Mouse (Mus musculus) gastrocnemius, postnatal 10 days (tissue): ENCODE results near the gene Usp46. TPM values are rescaled to one million over a fixed set of nuclear protein-coding genes. Genes with fewer than 3 reads are reported as not detected.
A peak's percentile ranks its signal among the peaks of the same experiment; 100 is the strongest.
"Not testable (repeated sequence)": the region's sequence is repeated elsewhere in the genome, so short reads cannot be mapped to it uniquely, and the experiment has no call there.

ENCODE experiments used
- DNase-seq: peaks from one replicate; pipeline ENCODE4 v3.0.0; 2021; ENCODE audit warnings: mixed read lengths
- total RNA-seq, 2 experiments: library from RNA; stranded (reverse); gene quantifications; 2 replicates each; pipeline ENCODE4 v1.2.3; 2021

Gene Usp46
- total RNA-seq, 2 experiments from 2014 or later = 21.7 to 21.8 TPM

DNA sequence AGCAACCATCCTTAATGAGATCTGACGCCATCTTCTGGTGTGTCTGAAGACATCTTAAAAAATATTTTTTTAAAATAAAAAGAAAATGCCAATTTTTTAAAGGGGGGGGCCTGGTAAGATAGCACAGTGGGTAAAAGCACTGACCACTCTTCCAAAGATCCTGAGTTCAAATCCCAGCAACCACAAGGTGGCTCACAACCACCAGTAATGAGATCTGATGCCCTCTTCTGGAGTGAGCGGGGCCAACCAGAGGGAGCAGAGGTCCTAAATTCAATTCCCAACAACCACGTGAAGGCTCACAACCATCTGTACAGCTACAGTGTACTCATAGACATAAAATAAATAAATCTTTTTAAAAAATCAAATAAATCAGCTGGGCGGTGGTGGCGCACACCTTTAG is 2.3 kb upstream of the Usp46 start:
- DNase-seq = not testable (repeated sequence)

DNA sequence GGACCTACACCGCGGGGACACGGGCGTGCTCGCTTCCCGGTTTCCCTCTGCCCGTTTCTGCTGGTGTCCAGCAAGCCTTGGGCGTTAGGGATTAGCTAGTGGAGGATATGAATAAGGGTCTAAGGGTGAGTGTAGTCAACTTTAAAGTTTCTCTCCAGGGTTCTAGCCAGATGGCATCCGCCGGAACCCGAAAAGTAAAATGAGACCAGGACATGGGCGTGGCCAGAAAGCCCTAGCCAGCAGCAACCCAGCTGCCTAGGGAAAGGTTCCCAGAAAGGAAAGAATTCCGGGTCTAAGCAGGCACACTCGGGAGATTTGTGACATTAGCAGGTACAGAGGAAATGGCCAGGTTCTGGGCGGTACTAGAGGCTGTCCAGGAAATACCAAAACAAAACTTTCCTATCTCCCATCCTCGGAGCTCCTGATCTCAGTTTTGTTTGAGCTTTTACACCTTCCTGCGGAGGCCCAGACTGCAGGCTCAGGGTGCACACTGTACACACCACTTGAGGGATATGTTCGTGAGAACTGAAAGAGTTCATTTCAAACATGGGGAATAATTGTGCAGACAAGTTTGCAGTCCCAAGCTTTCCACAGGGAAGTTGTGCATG is 587 bp upstream of the Usp46 start:
- DNase-seq = peak; percentile 62

DNA sequence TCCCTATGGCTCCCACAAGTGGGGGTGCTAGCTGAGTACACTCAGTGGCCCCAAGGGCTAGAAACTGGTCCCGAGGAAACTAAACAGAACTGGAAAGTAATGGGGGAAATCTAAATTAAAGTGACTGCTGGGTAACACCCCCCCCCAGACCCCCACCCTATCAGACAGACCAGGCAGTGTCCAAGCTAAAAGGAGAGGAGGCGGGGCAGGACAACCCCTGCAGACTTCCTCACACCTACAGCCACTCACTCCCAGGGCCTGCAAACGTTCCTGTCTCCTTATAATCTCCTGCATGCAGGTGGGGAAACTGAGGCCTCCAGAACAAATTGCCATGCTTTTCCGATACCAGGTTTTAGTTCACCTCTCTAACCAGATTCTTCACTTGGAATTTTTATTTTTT is 885 bp downstream of the Usp46 start:
- DNase-seq = no peak

DNA sequence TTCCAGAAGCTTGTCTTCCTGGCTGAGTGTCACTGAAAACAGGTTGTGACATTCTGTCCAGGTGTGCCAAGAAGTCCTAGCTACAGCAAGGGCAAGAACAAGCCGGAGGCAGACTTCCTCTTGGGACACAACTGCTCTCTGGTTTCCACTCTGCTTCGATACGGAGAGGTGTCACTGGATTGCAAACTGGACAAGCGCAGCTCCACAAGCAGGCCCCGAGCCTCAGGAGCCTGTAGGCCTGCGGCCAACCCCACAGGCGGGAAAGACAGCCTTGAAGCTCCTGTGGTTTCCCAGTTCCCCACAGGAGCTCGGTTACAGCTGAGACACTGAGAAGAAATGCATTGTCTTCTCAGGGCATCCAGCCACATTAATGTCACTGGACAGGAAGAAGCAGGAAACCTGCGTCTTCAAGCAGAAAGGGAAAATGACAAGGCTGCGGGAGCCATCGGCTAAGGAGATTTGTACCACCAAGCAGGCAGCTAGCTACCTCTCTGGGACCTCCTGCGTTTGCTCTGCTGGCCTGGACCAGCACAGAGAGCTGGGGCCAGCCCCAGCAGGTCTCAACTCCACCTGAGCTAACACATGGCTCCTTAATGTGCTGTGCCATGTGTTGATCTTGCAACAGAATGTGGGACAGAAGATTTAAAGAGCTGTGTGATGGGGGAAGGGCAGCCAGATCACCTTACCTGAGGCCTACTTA is 1.7 kb downstream of the Usp46 start:
- DNase-seq = peak; percentile 14

DNA sequence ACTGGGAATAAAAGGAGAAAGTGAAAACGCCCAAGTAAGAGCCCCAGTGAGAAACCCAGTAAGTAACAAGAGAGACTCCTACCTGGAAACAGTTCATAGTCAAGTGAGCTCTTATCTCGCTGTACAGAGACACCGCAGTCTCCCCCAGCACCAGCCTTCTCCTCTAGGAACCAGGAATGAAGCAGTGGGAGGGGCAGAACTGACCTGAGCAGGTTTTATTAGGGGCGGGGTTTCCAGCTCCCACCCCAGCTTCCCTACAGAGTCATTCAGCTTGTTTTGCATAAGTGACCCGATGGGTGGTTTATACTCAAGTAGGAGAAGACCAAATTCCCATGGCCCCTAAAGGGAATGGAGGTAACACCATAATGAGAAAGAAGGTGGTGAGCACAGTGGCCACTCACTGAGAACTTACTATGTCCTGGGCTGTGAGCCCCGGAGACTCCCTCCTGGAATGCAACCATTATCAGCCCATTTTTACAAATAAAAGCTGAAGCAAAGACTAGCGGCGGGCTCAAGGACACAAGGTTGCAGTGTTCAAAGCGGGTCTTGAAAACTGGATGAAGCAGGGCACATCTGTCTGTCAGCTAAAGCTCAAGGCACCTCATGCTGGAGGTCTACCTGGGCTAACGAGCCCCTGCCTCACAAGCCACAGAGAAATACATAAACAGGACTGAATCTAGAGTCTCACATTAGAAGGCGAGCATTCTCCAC is 2.5 kb downstream of the Usp46 start:
- DNase-seq = no peak

DNA sequence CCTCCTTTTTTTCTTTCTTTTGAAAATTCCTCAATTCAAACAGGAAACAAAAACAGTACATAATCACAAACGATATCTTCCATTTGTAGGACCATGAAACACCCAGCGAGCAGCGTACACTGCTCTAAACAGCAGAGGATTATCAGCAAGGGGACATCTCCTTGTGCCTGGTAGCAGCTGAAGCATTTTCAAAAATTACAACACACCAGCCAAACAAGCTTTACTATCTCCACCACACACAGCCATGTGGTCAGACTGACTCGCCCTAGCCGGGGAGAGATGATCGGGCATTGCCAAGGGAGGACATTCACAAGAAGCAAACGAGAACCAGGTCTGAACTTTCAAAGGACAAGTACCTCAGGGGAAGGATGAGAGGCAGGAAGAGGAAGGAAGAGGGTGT is 3.4 kb downstream of the Usp46 start:
- DNase-seq = no peak

DNA sequence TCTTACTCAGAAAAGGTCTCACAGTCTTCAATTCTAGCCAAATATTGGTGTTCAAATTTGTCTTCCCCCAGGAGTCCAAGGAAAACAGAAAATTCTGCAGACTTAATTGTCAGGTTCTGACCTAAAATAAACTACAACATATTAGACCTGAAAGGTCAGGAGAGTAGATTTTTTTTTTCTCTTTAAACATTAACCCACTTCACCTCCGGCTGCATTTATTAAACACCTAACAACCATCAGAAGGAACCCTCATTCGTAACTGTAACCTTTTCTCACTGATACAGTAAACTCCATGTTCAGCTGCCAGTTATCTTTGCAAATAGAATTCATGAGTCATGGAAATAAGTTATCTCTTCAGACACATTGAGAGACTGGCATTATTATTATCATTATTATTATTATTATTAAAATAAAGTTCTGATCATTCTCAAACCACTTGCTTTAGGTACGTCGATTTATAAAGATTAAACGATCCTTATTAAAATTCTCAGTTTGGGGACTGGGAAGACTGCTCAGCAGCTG is 4.9 kb downstream of the Usp46 start:
- DNase-seq = no peak

DNA sequence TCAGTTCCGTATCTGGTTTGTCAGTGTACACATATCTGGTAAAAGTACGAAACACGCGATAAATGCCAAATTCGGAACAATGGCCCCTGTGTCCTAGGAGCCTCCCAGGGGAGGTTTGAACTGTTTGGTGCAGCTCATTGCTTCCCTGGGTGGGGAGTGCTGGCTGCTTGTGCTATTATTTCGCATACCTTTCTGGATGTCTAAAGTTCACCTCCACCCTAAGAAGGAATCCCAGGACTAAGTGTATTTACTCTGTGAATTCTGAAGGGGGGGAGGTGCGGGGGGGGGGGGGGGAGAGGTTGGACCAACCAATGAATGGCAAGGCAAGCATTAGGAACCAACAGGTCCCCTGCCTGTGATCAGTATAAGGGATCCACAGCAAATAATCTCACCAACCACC is 6.0 kb downstream of the Usp46 start:
- no peak for DNase-seq

DNA sequence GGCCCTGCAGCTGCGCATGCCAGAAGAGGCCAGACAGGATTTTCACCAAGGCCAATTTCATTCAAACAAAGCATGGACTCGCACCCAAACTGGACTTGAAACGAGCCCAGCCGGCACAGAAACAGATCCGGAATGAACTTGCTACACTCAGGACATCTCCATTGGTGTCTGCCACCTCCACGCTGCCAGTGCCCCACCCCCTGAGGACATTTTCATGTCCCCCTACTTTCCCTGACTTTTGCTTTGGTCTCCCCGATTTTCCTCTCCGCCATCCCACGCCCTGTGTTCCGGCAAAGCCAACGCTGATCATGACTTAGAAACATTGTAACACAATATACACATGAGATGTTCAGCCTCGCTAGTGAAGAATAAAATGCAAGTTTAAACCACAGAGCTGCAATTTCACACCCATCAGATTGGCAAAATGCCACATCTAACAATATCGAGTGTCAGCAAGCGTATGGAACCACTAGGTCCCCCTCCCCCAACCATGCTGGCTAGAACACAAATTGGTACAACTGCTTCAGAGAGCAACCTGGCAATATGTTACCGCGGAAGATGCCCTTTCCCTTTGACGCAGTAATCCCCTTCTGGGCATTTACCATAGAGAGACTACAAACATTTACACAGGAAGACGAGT is 6.7 kb downstream of the Usp46 start:
- DNase-seq = no peak

DNA sequence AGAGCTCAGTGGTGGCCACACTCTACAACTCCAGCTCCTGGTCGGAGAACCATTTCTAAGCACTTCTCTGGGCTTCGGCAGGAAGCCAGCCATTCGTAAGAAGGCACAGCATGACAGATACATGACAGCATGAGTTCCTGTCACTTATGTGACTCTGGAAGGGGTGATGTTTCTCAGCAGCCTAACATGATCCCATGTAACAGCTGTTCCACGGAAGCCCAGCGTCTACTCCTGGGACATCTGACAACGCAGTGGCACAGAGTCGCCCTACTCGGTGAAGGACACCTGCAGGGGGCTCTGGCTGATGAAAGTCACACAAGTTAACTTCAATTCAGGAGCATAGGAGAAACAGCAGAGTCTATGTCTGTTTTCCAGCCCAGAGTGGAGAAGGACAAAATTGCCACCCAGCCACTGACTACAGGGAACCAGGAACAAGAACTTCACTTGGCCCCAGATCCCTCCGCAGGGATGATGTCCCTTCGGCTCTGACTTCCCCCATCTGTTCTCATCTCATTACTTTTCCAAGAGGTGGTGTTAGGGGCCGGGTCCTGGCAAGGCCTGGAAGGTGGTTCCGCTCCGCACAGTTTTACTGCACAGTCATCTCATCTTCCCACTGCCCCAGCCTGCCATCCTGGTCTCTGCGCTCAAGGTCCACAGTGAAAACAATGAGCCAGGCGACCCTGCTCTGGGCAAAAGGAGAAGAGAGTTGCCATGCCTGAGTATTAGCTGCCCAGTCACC is 15.9 kb downstream of the Usp46 start:
- DNase-seq = no peak

DNA sequence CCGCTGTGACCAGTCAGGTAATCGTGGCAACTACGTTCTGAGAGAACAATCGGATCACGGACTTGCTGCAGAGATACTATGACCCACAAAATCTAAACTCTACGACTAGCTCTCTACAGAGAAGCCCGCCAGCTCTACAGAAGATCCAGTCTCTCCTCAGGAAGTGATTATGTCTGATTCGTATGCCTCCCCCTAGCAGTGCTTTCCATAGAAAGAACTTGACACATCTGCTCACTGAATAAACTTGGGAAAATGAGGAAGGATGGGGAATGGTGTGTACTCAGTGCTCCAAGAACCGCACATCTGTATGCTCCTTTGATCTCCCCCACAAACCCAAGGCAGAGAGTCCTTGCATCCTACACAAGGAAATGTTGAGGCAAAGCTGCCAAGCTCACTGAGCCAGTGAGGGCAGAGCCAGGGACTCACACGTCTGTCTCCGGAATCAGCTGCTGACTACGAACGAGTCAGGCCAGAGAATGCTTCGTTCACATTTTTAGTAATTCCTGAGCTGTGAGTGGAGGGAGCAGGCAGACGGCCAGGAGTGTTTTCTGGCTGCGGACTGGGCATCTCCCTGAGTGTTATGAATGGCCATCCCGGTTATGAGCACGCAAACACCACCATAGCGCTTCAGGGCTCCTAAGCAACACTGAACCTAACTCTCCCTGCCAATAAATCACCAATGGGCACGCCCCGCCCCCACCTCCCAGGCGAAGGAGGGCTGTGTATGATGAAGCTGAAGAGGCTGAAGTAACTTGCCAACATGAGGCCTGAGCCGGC is 16.6 kb downstream of the Usp46 start:
- DNase-seq = peak; percentile 63

DNA sequence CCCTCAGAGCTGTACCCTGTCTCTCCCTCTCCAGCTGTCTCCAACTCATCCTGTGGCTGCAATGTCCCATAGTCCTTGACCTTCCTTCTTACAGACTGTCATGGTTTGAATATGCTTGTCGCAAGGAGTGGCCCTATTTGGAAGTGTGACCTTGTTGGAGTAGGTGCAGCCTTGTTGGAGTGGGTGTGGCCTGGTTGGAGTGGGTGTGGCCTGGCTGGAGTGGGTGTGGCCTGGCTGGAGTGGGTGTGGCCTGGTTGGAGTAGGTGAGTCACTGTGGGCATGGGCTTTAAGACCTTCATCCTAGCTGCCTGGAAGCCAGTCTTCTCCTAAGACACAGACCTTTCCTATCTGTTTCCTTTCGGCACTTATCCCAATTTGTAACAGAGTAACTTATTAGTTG is 17.3 kb downstream of the Usp46 start:
- no peak for DNase-seq

DNA sequence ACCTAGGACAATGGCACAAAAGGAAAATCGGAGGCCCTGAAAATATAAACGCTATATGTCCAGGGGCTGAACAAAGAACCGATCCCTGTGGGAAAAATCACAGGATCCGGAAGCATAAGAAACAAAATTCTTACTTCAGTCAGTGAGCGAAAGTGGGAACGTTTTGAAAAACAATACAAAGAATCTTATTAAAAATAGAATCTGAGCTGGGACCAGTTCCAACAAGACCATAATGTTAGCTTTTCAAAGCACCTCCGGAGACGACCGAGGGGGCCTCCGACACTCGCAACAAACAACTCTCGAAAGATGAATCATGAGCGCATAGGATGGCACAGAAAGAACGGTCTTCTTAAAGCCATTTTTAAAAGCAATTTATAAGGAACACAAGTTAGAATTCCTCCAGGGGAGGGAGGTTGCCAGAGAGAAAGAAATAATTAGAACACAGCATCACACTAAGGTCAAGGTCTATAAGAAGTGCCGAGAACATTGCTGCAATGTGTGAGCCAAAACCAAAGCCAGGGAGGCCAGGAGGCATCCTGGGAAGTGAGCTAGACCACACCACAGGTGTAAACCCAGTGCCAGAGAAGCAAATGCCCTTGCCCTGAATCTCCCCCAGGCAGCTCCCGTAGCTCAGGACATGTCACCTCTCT is 19.3 kb downstream of the Usp46 start:
- DNase-seq = no peak

DNA sequence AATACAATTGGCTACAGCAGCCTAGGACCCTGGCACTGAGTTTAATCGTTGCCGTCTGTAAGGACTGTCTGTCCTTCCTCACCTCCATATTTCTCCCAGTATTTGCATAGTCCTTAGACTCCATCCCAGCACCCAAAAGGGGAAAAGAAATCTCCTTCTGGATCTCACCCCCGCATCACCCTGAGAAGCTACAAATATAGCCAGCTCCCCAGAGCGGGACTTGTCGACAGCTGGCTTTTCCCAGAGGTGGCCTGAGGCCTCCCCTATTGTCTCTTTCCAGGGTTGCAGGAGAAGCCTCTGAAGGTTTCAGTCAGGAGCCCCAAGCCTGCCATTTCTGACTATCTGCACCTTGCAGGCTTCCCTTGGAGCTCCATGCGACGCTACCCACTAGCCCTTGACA is 23.6 kb downstream of the Usp46 start:
- no peak for DNase-seq

DNA sequence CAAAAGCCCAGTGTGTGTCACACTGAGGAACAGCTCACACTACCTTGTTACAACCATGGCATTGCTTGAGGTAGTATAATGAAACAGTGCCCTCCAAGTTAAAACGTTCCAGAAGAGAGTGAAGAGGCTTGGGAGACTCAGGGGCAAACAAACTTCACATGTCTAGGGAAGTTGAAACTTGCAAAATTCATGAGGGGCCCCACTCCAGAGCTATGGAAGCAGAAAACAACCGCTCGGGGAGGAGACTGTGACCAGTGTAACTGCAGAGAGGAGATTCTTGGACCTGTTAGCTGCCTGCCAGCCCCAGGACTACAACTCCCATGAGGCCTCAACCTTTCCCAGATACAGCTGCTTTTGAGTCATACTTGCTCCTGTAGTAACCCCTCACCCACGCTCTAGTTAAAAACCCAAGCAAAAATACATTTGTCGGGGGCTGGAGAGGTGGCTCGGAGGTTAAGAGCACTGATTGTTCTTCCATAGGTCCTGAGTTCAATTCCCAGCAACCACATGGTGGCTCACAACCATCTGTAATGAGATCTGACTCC is 25.4 kb downstream of the Usp46 start:
- no peak for DNase-seq

DNA sequence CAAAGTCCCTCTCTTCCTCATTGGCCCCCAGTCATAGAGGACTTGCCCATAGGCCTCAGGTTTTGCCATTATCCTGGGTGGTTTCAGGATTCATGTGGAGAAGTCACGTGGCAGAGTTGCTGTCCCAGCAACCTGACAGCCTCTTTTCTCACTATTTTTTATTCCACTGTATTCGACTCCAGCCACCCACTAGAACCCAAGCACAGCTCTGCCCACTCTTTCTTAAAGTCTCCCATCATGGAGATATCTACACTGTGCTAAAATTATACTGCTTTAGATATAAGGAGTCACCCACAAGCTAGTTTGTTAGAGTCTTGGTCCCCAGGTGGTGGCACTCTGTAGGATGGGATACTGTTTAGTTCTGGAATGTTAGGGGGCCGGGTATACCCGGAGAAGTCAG is 27.7 kb downstream of the Usp46 start:
- no peak for DNase-seq

DNA sequence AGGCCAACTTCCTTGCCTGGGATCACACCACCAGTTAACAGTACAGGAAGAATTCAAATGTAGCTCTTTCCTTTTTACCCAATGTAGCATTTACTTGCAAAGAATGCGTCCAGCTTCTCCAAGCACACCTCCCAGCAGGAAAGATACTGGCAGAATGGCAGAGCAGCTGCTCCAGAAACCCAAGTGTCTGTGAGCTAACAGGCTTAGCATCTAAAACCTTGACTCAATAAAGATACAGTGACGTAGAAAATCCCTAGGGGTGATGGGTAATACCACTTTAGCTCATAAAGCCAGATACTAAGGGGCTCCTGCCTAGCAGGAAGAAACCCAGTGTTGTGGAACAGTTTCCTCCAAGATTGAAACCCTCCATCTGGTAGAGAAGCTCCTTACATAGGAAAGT is 32.8 kb downstream of the Usp46 start:
- no peak for DNase-seq

DNA sequence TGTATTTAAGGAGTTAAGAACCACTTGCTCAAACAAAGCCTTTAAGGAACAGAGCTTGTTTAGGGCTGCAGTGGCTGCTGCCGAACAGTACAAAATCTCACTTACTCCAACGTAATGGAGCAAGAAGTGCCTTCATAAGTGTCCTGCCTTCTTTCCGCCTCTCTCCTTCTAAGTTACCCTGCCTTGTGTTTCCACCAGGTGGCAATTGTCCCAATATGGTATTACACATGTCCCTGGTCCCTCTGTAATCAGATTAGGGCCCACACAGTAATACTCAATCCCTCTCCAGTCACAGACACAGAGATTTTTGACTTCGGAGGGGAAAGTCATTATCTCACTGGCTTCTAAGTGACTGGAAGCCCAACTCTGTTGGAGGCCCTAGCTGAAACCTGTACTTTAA is 34.1 kb downstream of the Usp46 start:
- DNase-seq = no peak

DNA sequence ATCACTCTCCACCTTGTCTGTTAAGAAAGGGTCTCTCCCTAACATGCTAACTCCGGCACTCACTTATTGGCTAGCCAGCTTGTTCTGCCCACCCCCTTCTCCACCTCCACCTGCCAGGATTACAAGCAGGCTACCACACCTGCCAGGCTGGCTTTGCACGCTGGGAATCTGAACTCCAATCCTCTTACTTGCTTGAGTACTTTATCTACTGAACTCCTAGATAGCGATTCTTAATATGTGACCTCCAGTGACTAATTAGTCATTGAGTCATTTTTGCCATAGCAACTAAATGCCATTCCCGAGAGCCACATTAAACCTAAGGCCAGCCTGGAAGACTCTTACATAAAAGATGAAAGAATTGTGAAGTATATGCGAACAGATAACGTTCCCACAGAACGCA is 38.4 kb downstream of the Usp46 start:
- DNase-seq = no peak

DNA sequence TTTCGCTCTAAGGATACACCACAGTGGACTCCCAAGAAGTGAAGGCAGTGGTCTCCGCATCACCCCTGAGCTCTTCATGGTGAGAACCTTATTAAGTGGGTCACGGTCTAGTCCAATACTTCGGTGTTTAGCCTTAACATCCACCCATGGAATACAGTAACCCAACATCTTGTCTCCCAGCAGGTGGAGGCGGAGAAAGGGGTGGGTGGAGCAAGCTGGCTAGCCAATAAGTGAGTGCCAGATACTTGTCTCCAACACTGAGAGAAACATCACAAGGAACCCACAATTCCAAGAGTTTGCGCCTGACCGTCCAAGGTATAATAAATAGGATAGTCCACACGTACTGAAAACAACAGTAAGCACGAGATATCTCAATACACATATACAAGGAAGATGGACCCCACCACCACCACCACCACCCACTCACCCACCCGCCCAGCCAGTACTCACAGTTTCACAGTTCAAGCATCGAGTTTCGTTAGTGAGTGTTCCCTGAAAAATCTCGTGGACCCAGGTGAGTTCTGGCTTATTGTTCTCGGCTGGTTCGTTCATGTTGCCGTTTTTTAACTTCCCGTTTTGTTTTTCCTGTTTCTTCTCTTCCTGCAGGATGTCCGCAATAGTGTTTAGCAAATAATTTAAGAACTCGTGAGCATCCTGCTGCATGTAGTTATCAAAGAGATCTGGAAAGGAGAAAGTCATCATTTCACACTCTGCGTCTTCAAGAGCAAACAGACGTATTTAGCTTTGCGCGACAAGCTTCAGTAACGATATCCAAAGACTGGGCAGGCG is 39.3 kb downstream of the Usp46 start:
- no peak for DNase-seq
